Mouse (Mus musculus) C2C12 (cell line): ENCODE measurements around the gene Cox4i2. TPM values are rescaled to one million over a fixed set of nuclear protein-coding genes. Genes with fewer than 3 reads are reported as not detected.

Source experiments
- H3K27me3 ChIP-seq: one replicate; pipeline ENCODE4 v1.6.1; 2011; ENCODE audit not compliant: control insufficient read depth, insufficient read depth, insufficient read length
- H3K36me3 ChIP-seq: one replicate; pipeline ENCODE4 v1.6.1; 2011; ENCODE audit not compliant: control insufficient read depth, insufficient read depth
- H3K4me3 ChIP-seq: one replicate; pipeline ENCODE4 v1.5.1; 2011; ENCODE audit warnings: mild to moderate bottlenecking, control low read depth; ENCODE audit not compliant: poor library complexity, insufficient read depth, severe bottlenecking
- H3K79me2 ChIP-seq: one replicate; pipeline ENCODE4 v1.6.1; 2011; ENCODE audit not compliant: control insufficient read depth, insufficient read depth
- H3K79me3 ChIP-seq: one replicate; pipeline ENCODE4 v1.6.1; 2011; ENCODE audit warnings: low read depth, control low read depth
- H3ac ChIP-seq: one replicate; pipeline ENCODE3; 2011; ENCODE audit warnings: low read depth; ENCODE audit not compliant: control insufficient read depth, insufficient read length
- CEBPB ChIP-seq: IDR thresholded peaks from one replicate; pipeline ENCODE4 v1.6.1; 2011; ENCODE audit warnings: low read depth, mild to moderate bottlenecking, control low read depth, moderate library complexity
- CTCF ChIP-seq: IDR thresholded peaks from one replicate; pipeline ENCODE4 v1.5.1; 2011; ENCODE audit not compliant: control insufficient read depth, insufficient read depth, insufficient read length
- FOSL1 ChIP-seq: IDR thresholded peaks from one replicate; pipeline ENCODE4 v1.8.0; 2011; ENCODE audit warnings: mild to moderate bottlenecking, low read length; ENCODE audit not compliant: poor library complexity, insufficient read depth, severe bottlenecking
- MAX ChIP-seq: IDR thresholded peaks from one replicate; pipeline ENCODE4 v1.6.1; 2011; ENCODE audit warnings: mild to moderate bottlenecking, control low read depth
- MYOD1 ChIP-seq: IDR thresholded peaks from one replicate; pipeline ENCODE4 v1.6.1; 2011; ENCODE audit warnings: low read depth; ENCODE audit not compliant: control insufficient read depth, insufficient read length
- MYOG ChIP-seq: IDR thresholded peaks from one replicate; pipeline ENCODE4 v1.6.1; 2011; ENCODE audit not compliant: control insufficient read depth, insufficient read length; ENCODE audit errors: extremely low read depth
- USF1 ChIP-seq: IDR thresholded peaks from one replicate; pipeline ENCODE4 v1.6.1; 2011; ENCODE audit warnings: low read depth, mild to moderate bottlenecking, control low read depth, moderate library complexity
- polyA plus RNA-seq: library from polyadenylated mRNA; unstranded; fragments of >200 nt; fragmentation: generic; extraction: Trizol; gene quantifications from one replicate; pipeline ENCODE4 v1.2.1, GENCODE M21; 2012; ENCODE audit warnings: missing spikeins

Cox4i2 gene
- polyA plus RNA-seq, 1 experiment: 0.39 TPM

- Histone ChIP-seq H3K36me3 (no peaks in the 10 kb centered on the region), H3ac (no peak overlapping the region), H3K4me3 (no peak overlapping the region), H3K79me3 (peaks cover 3% of the 10 kb centered on the region), H3K27me3 (no peaks in the 10 kb centered on the region), H3K79me2 (peaks cover 22% of the 10 kb centered on the region)
- TF ChIP-seq MYOG (no peak), MYOD1 (no peak), CTCF (no peak)
Observed at GRCm38 (mm10) chr2:152729013-152729635, 24.8 kb upstream of the Cox4i2 start.

- H3K79me2 ChIP-seq: peaks cover 22% of the 10 kb centered on the region
- peak overlapping the region; percentile 19 for H3ac ChIP-seq
- H3K79me3 ChIP-seq: peaks cover 3% of the 10 kb centered on the region
- TF ChIP-seq USF1: peak; percentile 93
- peak; percentile 76 for TF ChIP-seq MYOD1
- TF ChIP-seq CTCF: no peak
- H3K36me3 ChIP-seq: no peaks in the 10 kb centered on the region
- H3K27me3 ChIP-seq: no peaks in the 10 kb centered on the region
- H3K4me3 ChIP-seq: no peak overlapping the region
Observed at GRCm38 (mm10) chr2:152729636-152730020, 24.3 kb upstream of the Cox4i2 start.

DNA sequence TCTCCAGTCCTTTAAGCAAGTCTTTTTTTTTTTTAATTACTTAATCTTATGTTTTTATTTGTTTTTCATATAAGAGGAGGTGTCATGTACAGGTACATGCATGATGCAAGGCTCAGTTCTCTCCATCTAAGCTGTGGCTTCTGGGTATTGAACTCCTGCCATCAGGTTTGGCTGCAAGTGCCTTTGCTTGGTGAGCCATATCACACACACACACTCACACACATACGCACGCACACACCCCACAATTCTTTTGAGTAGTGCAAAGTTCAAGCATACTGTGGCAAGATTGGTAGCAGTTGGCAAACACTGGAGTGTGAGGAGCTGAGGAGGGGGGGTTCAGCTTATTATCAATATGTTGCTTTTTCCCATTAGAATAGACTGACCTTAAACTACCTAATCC is 20.8 kb upstream of the Cox4i2 start:
- no peak overlapping the region for H3ac ChIP-seq
- TF ChIP-seq CEBPB: no peak
- no peak for TF ChIP-seq MYOG
- no peak for TF ChIP-seq FOSL1
- TF ChIP-seq MAX: no peak
- no peak for TF ChIP-seq USF1
- TF ChIP-seq CTCF: no peak
- TF ChIP-seq MYOD1: no peak
- peaks cover 27% of the 10 kb centered on the region for H3K79me3 ChIP-seq
- no peak overlapping the region for H3K4me3 ChIP-seq
- H3K27me3 ChIP-seq: no peaks in the 10 kb centered on the region
- H3K36me3 ChIP-seq: peaks cover 16% of the 10 kb centered on the region
- peaks cover 42% of the 10 kb centered on the region for H3K79me2 ChIP-seq

GRCm38 (mm10) chr2:152734501-152734900 is 19.5 kb upstream of the Cox4i2 start:
- no peak for TF ChIP-seq CEBPB
- TF ChIP-seq MYOG: no peak
- TF ChIP-seq MAX: no peak
- no peak for TF ChIP-seq USF1
- TF ChIP-seq CTCF: no peak
- TF ChIP-seq FOSL1: no peak
- no peak for TF ChIP-seq MYOD1
- no peak overlapping the region for H3ac ChIP-seq
- H3K27me3 ChIP-seq: no peaks in the 10 kb centered on the region
- no peak overlapping the region for H3K4me3 ChIP-seq
- H3K36me3 ChIP-seq: peaks cover 17% of the 10 kb centered on the region
- peaks cover 37% of the 10 kb centered on the region for H3K79me2 ChIP-seq
- peaks cover 29% of the 10 kb centered on the region for H3K79me3 ChIP-seq

DNA sequence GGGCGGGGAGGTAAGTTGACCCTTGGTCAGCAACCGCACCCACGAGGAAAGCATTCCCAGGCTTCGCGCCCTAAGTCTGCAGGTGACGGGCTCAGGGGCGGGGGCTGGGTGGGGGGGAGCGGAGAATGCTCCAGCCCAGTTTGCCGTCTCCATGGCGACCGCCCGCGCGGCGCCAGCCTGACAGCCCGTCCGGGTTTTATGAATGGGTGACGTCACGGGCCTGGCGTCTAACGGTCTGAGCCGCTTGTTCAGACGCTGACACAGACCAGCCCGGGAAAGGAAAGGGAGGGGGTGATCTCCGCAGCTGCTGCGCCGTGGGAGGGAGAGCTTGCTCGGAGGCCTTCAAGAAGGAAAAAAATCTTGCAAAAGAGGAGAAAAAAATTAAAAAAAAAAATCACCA is 19.0 kb upstream of the Cox4i2 start:
- Histone ChIP-seq H3K79me2 (peaks cover 37% of the 10 kb centered on the region), H3ac (peak overlapping the region; percentile 73), H3K79me3 (peaks cover 29% of the 10 kb centered on the region), H3K36me3 (peaks cover 17% of the 10 kb centered on the region), H3K4me3 (peak overlapping the region; percentile 31), H3K27me3 (no peaks in the 10 kb centered on the region)
- TF ChIP-seq FOSL1: no peak
- TF ChIP-seq MAX: no peak
- no peak for TF ChIP-seq CTCF
- no peak for TF ChIP-seq MYOG
- no peak for TF ChIP-seq USF1
- TF ChIP-seq MYOD1: peak; percentile 83
- no peak for TF ChIP-seq CEBPB

GRCm38 (mm10) chr2:152736090-152736601 is 17.8 kb upstream of the Cox4i2 start, which contains the start of gene Id1:
Gene Id1, plus strand, starts transcription at chr2:152736251.
- peaks cover 17% of the 10 kb centered on the region for H3K36me3 ChIP-seq

More at GRCm38 (mm10) chr2:152736090-152736601, 17.8 kb upstream of the Cox4i2 start, which contains the start of gene Id1:
- peak within 1 kb of the TSS; percentile 93 for H3K4me3 ChIP-seq
- peaks cover 28% of the 10 kb centered on the region for H3K79me3 ChIP-seq
- no peaks in the 10 kb centered on the region for H3K27me3 ChIP-seq
- H3K79me2 ChIP-seq: peaks cover 45% of the 10 kb centered on the region
- TF ChIP-seq CEBPB (no peak), MYOG (no peak), MAX (peak; percentile 60), MYOD1 (peak; percentile 15)
- peak within 1 kb of the TSS; percentile 92 for H3ac ChIP-seq
